Mouse (Mus musculus) lung, embryonic 14.5 days (tissue): ENCODE measurements around the gene Tctex1d4. TPM values are rescaled to one million over a fixed set of nuclear protein-coding genes. Genes with fewer than 3 reads are reported as not detected.

Source experiments
- ATAC-seq: fragments of 200-750 bp; cut with Nextera tagmentation; 2 replicates; pipeline ENCODE4 v1.8.0; 2017; ENCODE audit warnings: mild to moderate bottlenecking, moderate TSS enrichment, moderate library complexity; ENCODE audit not compliant: insufficient read depth
- DNase-seq: peaks from one replicate; pipeline ENCODE4 v3.0.0-alpha.2; 2015
- H3K27ac ChIP-seq: fragments of 300-500 bp; sonication (generic); 2 replicates; pipeline ENCODE4 v1.5.1; 2014; ENCODE audit warnings: low read depth, mild to moderate bottlenecking, moderate library complexity
- H3K27me3 ChIP-seq: fragments of 300-500 bp; sonication (generic); 2 replicates; pipeline ENCODE4 v1.6.1; 2014; ENCODE audit warnings: low read length, control low read depth; ENCODE audit not compliant: insufficient read depth
- H3K36me3 ChIP-seq: fragments of 300-500 bp; sonication (generic); 2 replicates; pipeline ENCODE4 v1.6.1; 2014; ENCODE audit warnings: control low read depth; ENCODE audit not compliant: insufficient read depth
- H3K4me1 ChIP-seq: fragments of 300-500 bp; sonication (generic); 2 replicates; pipeline ENCODE4 v1.6.1; 2014; ENCODE audit warnings: antibody characterized with exemption, control low read depth; ENCODE audit not compliant: insufficient read depth
- H3K4me2 ChIP-seq: fragments of 300-500 bp; sonication (generic); 2 replicates; pipeline ENCODE4 v1.6.1; 2014; ENCODE audit warnings: mild to moderate bottlenecking
- H3K4me3 ChIP-seq: fragments of 300-500 bp; sonication (generic); 2 replicates; pipeline ENCODE4 v1.5.1; 2014; ENCODE audit warnings: low read depth, low read length
- H3K9ac ChIP-seq: fragments of 300-500 bp; sonication (generic); 2 replicates; pipeline ENCODE4 v1.6.1; 2014
- H3K9me3 ChIP-seq: fragments of 300-500 bp; sonication (generic); 2 replicates; pipeline ENCODE4 v1.6.1; 2016; ENCODE audit warnings: low read depth, low read length, control low read depth
- CTCF ChIP-seq: IDR thresholded peaks from 2 replicates; pipeline ENCODE4 v1.5.1; 2016; ENCODE audit warnings: antibody characterized with exemption, low read depth
- WGBS: fragments of 180-500 bp; shearing (Covaris S2); extraction: QIAGEN DNeasy Blood & Tissue Kit; methylation state at CpG from one replicate; pipeline ENCODE4 v1.1.7; 2014; 5-methylcytosine and 5-hydroxymethylcytosine counted together
- polyA plus RNA-seq: library from polyadenylated mRNA; unstranded; fragments of >200 nt; fragmentation: Nextera tagmentation; extraction: Ambion mirVana; gene quantifications from 2 replicates; pipeline ENCODE4 v1.2.1, GENCODE M21; 2014

Gene Tctex1d4
- polyA plus RNA-seq: not detected in 2 replicates

GRCm38 (mm10) chr4:117126675-117127290 is at the start of gene Tctex1d4:
Gene Tctex1d4 (plus strand): TSS chr4:117126794.
- Histone ChIP-seq H3K9me3 (no peaks in the 10 kb centered on the region), H3K27me3 (peaks cover 2% of the 10 kb centered on the region; the same call in 1 of the 2 replicates), H3K36me3 (peaks cover 16% of the 10 kb centered on the region; the same call in 1 of the 2 replicates), H3K4me1 (peaks cover 17% of the 10 kb centered on the region), H3K27ac (peak within 1 kb of the TSS; percentile 94), H3K4me2 (0 out of 2 replicates have a peak within 1 kb of the TSS, but pooled peaks have one; percentile 26), H3K9ac (peak within 1 kb of the TSS; percentile 26; the same call in 1 of the 2 replicates), H3K4me3 (no peak within 1 kb of the TSS)
- 86% methylated on average over 9 of the region's 9 CpGs for WGBS
- ATAC-seq: no peak
- no peak for TF ChIP-seq CTCF
- DNase-seq: no peak

GRCm38 (mm10) chr4:117087948-117088640 is 38.5 kb upstream of the Tctex1d4 start:
- WGBS: 71% methylated on average over 7 of the region's 7 CpGs

GRCm38 (mm10) chr4:117090586-117090985 is 36.0 kb upstream of the Tctex1d4 start:
- Histone ChIP-seq H3K27ac (no peak overlapping the region), H3K4me2 (no peak overlapping the region), H3K4me1 (peaks cover 10% of the 10 kb centered on the region), H3K27me3 (no peaks in the 10 kb centered on the region), H3K9ac (no peak overlapping the region), H3K4me3 (no peak overlapping the region), H3K36me3 (peaks cover 14% of the 10 kb centered on the region; the same call in 1 of the 2 replicates), H3K9me3 (no peaks in the 10 kb centered on the region)
- WGBS: 65% methylated on average over 7 of the region's 7 CpGs
- no peak for TF ChIP-seq CTCF
- no peak for ATAC-seq
- DNase-seq: no peak

More at GRCm38 (mm10) chr4:117087948-117088640, 38.5 kb upstream of the Tctex1d4 start:
- Histone ChIP-seq H3K36me3 (peaks cover 18% of the 10 kb centered on the region; the same call in 1 of the 2 replicates), H3K9ac (no peak overlapping the region), H3K4me2 (no peak overlapping the region), H3K27ac (no peak overlapping the region), H3K4me3 (no peak overlapping the region), H3K27me3 (no peaks in the 10 kb centered on the region), H3K4me1 (0 out of 2 replicates have a peak, but pooled peaks cover 4% of the 10 kb centered on the region), H3K9me3 (no peaks in the 10 kb centered on the region)
- DNase-seq: no peak
- ATAC-seq: no peak
- no peak for TF ChIP-seq CTCF

- no peak overlapping the region for H3K9ac ChIP-seq
- no peak for ATAC-seq
- peak overlapping the region; percentile 82 for H3K27ac ChIP-seq
- H3K4me2 ChIP-seq: peak overlapping the region; percentile 98
- H3K4me3 ChIP-seq: peak overlapping the region; percentile 67; the same call in 1 of the 2 replicates
- peaks cover 12% of the 10 kb centered on the region for H3K4me1 ChIP-seq
- 51% methylated on average over 3 of the region's 3 CpGs for WGBS
- H3K27me3 ChIP-seq: no peaks in the 10 kb centered on the region
- H3K9me3 ChIP-seq: no peaks in the 10 kb centered on the region
- no peak for DNase-seq
- 0 out of 2 replicates have a peak, but pooled peaks cover under 1% of the 10 kb centered on the region for H3K36me3 ChIP-seq
- no peak for TF ChIP-seq CTCF
These were observed 31.8 kb upstream of the Tctex1d4 start for GRCm38 (mm10) chr4:117094626-117095361.

GRCm38 (mm10) chr4:117095551-117096452 is 30.8 kb upstream of the Tctex1d4 start, which contains the start of gene Ptch2:
Gene Ptch2 (plus strand): TSS chr4:117096075.
- H3K27me3 ChIP-seq: no peaks in the 10 kb centered on the region
- H3K36me3 ChIP-seq: peaks cover 9% of the 10 kb centered on the region; the same call in 1 of the 2 replicates
- ATAC-seq (peak; percentile 77), DNase-seq (peak; percentile 95)
- peak within 1 kb of the TSS; percentile 70 for H3K9ac ChIP-seq
- H3K4me2 ChIP-seq: peak within 1 kb of the TSS; percentile 98
- WGBS: 2% methylated on average over 50 of the region's 50 CpGs
- peak within 1 kb of the TSS; percentile 82 for H3K27ac ChIP-seq
- peak within 1 kb of the TSS; percentile 67 for H3K4me3 ChIP-seq
- no peak; the same call in 1 of the 2 replicates for TF ChIP-seq CTCF
- no peaks in the 10 kb centered on the region for H3K9me3 ChIP-seq
- H3K4me1 ChIP-seq: peaks cover 10% of the 10 kb centered on the region

GRCm38 (mm10) chr4:117096666-117097065 is 29.9 kb upstream of the Tctex1d4 start:
- Histone ChIP-seq H3K4me1 (peaks cover 10% of the 10 kb centered on the region), H3K9ac (peak overlapping the region; percentile 70), H3K9me3 (no peaks in the 10 kb centered on the region), H3K27ac (peak overlapping the region; percentile 82), H3K4me2 (peak overlapping the region; percentile 98), H3K36me3 (peaks cover 17% of the 10 kb centered on the region; the same call in 1 of the 2 replicates), H3K27me3 (no peaks in the 10 kb centered on the region), H3K4me3 (peak overlapping the region; percentile 67)
- WGBS: 5% methylated on average over 5 of the region's 5 CpGs
- ATAC-seq (no peak), DNase-seq (peak; percentile 31)
- no peak for TF ChIP-seq CTCF
